Mouse (Mus musculus): Measurements from ENCODE around the gene Wfdc1.

Gene Wfdc1

GRCm38 (mm10) chr8:119666219-119666951 lies at the start of gene Wfdc1:
Wfdc1 (plus strand) TSS chr8:119666365.
- in situ Hi-C loops (cut with MboI; ENCODE audit: unreplicated experiment in 2 of 2), result no loop called here

GRCm38 (mm10) chr8:119616811-119617210 lies 49.4 kb upstream of the Wfdc1 start:
- in situ Hi-C loops (cut with MboI; ENCODE audit: unreplicated experiment in 2 of 2), result no loop called here

DNA sequence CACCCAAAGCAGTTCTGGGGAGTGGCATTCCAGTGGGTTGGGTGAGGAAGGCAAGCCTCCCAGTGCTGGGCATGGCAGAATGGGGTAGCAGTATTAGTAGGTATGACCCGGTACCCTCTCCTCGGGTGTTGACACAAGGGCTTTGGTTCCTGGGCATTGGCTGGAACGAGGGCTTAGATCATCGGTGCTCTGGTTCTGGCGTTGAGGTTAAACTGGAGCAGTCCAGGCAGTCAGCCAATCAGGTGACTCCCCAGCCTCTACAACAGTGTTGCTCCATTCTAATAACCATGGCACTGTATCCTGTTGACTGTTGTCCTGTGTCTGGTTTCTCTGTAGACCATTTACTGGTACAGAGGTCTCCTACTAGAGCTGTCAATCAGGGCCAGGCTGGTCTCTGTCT lies 48.6 kb upstream of the Wfdc1 start:
- in situ Hi-C loops (cut with MboI; ENCODE audit: unreplicated experiment in 2 of 2), result no loop called here

DNA sequence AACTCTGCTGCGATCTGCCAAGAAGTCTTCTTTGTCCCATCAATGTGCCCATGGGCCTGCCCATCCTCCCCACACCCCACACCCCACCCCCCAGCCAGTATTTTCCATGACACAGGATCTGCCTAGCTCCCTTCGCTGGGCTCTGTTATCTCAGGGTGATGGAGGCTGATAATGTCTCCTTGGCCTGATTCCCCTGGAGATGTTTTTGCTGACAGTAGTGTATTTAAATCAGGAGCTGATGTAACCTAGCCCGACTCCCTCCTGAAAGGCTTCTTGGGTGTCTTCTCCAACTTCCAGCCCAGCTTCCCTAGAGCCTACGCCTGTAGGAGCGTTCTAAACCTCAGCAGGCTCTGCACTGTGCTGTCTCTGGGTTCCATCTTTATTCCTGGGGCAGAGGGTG lies 47.3 kb upstream of the Wfdc1 start:
- in situ Hi-C loops (cut with MboI; ENCODE audit: unreplicated experiment in 2 of 2), result no loop called here

DNA sequence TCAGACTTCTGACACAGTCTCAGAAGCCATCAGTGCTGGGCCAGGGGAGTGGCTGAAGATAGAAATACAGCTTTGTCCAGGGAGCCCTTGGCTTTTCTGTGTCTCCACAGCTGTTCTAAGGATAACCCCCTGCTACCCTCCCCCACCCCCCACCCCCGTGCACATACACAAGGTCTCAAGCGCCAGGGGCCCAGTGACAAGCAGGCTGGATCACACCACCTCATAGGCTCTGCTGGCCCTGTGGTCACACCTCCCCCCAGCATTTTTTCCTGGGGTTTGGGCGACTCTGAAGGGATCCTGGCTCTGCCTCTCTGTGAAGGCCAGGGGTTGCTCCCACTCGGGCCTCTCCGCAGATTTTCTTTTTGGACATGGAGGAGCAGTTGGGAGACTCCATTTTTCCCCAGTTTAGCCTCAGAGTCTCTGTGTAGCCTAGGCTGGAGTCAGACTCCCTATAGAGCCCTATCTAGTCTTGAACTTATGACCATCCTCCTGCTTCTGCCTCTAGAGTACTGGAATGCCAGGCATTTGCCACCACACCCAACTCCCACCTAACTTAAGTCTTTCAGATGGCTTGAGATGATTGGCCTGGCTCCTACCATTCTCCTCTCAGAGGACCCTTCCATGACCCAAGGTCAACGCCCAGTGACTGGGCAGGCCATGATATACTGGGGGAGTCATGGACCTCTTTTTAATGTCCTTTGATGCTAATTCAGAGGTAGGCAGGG lies 45.9 kb upstream of the Wfdc1 start:
- in situ Hi-C loops (cut with MboI; ENCODE audit: unreplicated experiment in 2 of 2), result no loop called here

GRCm38 (mm10) chr8:119620848-119621465 lies 45.2 kb upstream of the Wfdc1 start:
- in situ Hi-C loops (cut with MboI; ENCODE audit: unreplicated experiment in 2 of 2), result no loop called here

GRCm38 (mm10) chr8:119622555-119622954 lies 43.6 kb upstream of the Wfdc1 start:
- in situ Hi-C loops (cut with MboI; ENCODE audit: unreplicated experiment in 2 of 2), result no loop called here

DNA sequence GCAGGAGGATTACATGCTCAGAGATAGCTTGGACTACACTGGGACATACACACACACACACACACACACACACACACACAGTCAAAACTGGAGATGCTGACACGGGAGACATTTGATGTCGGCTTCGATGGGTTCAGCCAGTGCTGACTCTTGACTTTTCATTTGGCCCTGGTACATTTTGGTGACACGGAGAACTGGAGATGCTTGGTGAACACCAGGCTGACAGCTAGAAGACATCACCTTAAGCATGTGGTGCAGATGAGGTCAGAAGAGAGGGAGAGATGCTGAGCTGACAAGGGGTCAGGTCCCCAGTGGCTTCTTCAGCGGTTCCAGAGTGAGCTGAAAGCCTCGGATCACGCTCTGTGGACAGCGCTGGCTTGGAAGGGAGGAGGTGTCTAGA lies 43.1 kb upstream of the Wfdc1 start:
- in situ Hi-C loops (cut with MboI; ENCODE audit: unreplicated experiment in 2 of 2), result no loop called here

GRCm38 (mm10) chr8:119623744-119624143 lies 42.4 kb upstream of the Wfdc1 start:
- in situ Hi-C loops (cut with MboI; ENCODE audit: unreplicated experiment in 2 of 2), result no loop called here

GRCm38 (mm10) chr8:119624916-119625315 lies 41.2 kb upstream of the Wfdc1 start:
- in situ Hi-C loops (cut with MboI; ENCODE audit: unreplicated experiment in 2 of 2), result no loop called here

GRCm38 (mm10) chr8:119625788-119626187 lies 40.4 kb upstream of the Wfdc1 start:
- in situ Hi-C loops (cut with MboI; ENCODE audit: unreplicated experiment in 2 of 2), result no loop called here

DNA sequence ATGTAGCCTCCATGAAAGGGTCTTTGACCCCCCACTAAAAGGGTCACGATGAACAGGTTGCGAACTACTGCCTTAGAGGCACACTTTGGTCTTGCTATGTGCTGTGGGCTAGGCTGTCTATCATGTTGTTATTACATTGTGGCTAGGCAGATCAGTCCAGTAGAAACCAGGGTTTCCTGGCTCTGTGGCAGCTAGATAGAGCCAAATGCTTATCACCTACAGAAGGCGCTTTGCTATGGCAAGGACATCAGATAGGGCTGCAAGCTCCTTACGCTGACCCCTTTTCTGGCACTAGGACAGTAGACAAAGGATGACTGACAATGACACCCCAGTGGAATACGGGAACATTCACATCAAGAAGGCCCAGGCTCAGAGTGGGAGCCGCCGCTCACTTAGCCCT lies 39.0 kb upstream of the Wfdc1 start:
- in situ Hi-C loops (cut with MboI; ENCODE audit: unreplicated experiment in 2 of 2), result no loop called here

GRCm38 (mm10) chr8:119627613-119628359 lies 38.4 kb upstream of the Wfdc1 start:
- in situ Hi-C loops (cut with MboI; ENCODE audit: unreplicated experiment in 2 of 2), result no loop called here

GRCm38 (mm10) chr8:119630841-119631240 lies 35.3 kb upstream of the Wfdc1 start:
- in situ Hi-C loops (cut with MboI; ENCODE audit: unreplicated experiment in 2 of 2), result no loop called here

DNA sequence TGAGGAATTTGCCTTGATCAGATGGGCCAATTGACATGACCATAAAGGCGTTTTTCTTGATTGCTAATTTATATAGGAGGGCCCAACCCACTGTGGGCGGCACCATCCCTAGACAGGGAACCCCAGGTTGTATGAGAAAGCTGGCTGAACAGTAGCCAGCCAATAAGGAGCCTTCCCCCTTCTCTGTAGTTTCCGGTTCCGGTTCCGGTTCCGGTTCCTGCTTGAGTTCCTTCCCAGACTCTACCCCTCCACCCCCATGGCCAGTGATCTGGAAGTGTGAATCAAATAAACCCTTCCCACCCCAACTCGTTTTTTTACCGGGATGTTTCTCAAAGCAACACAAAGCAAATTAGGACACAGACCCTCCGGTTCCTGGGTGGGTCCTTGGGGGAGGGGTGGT lies 33.9 kb upstream of the Wfdc1 start:
- in situ Hi-C loops (cut with MboI; ENCODE audit: unreplicated experiment in 2 of 2), result no loop called here

- in situ Hi-C loops (cut with MboI; ENCODE audit: unreplicated experiment in 2 of 2), result no loop called here
These were observed 33.3 kb upstream of the Wfdc1 start for GRCm38 (mm10) chr8:119632909-119633308.

DNA sequence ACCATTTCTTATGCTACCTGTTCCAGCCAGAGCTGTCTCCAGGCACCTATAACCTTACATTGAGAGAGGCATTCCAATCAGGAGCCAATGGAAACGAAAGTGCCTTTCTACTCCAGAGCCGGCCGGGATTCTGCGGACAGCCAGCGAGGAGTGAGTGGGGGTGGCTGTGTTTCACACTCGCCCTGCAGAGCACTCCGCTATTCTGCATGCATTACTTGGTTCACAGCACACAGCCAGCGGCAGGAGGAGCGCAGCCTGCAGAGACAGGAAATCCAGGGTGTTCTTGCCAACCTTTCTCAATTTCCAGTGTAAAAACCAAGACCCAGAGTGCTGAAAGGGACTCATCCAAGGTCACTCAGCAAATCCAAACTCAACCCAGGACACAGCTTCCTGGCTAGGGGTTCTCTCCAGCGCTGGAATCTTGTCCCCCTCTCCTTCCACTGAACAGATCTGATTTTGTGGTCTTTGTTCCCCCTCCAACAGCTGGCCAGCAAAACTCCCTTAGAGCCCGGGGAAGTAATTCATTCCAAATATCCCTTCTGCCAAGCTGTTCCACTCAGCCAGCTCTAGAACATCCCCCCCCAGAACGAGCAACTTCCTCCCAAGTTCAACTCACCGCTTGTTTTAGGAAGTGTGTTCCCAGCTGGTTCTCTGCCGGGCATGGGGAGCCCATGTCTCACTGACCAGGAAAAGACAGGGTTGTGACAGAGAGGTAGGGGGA lies 31.4 kb upstream of the Wfdc1 start:
- in situ Hi-C loops (cut with MboI; ENCODE audit: unreplicated experiment in 2 of 2), result no loop called here

- in situ Hi-C loops (cut with MboI; ENCODE audit: unreplicated experiment in 2 of 2), result no loop called here
These were observed 30.8 kb upstream of the Wfdc1 start, which contains the start of gene Kcng4 for GRCm38 (mm10) chr8:119635378-119635777. Kcng4 (minus strand) TSS chr8:119635680.

DNA sequence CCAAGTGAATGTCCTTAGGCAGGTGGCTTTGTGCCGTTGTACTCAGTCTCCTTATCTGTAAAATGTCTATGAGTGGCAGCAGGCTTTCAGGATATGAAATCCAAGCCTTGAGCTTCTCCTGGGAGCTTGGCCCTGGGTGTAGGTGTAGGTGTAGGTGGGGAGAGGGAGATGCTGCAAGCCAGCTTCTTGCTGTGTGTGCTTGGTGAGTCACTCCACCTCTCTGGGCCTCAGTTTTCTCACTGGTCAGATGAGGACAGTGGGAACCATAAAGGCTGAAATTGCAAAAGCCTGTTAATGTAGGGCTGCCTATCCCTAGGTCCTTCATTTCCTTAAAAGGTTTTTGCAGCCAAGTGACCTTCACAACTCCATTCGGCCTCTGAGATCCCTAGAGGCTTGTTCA lies 30.2 kb upstream of the Wfdc1 start:
- in situ Hi-C loops (cut with MboI; ENCODE audit: unreplicated experiment in 2 of 2), result no loop called here

- in situ Hi-C loops (cut with MboI; ENCODE audit: unreplicated experiment in 2 of 2), result no loop called here
These were observed 29.4 kb upstream of the Wfdc1 start for GRCm38 (mm10) chr8:119636766-119637165.
